Mouse (Mus musculus): ENCODE measurements around the gene Faf2.

Gene Faf2

DNA sequence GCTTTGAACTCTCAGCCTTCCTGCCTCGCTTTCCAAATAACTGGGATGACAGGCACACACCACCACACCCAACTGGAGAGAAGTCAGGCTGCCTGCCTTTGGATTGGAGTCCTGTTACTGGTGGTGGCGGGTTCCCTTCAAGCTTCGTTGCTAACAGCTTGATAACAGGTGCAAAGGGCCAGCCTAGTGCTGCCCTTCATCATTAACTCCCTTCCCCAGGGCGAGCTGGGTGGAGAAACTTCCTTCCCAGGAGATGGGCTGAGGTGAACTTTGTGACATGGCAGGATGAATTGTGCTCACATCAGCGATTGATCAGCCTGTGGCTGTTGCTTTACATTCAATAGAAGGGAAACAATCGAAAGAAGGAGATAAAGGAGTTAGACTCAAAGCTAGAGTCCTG lies 83.3 kb downstream of the Faf2 start:
- no peak for DNase-seq (ENCODE audit: extremely low read depth, low read depth, low spot score)

DNA sequence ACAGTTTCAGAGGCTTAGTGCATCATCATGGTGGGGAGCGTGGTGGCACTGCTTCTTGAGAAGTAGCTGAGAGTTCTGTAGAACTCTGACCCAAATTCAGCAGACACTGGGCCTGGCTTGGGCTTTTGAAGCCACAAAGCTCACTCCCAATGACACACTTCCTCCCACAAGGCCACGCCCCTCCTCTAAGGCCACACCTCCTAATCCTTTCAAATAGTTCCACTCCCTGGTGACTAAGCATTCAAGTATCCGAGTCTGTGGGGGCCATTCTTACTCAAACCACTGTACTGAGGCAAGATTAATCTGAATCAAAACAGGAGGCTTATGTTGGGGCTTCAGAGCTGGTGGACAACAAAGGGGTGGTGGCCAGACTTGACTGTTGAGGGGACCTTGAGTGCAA lies 89.3 kb downstream of the Faf2 start:
- DNase-seq (ENCODE audit: extremely low read depth, low read depth, low spot score) = no peak

All from fat pad, adult 2 months (tissue).